Mouse (Mus musculus) kidney, adult 2 months (tissue): ENCODE measurements around the gene Cabp1. TPM values are rescaled to one million over a fixed set of nuclear protein-coding genes. Genes with fewer than 3 reads are reported as not detected.

Source experiments
- DNase-seq: peaks from one replicate; pipeline ENCODE4 v3.0.0; 2021
- H3K27ac ChIP-seq: fragments of 200-500 bp; 2 replicates; pipeline ENCODE4 v1.5.1; 2012; ENCODE audit warnings: low read depth, low read length, control low read depth, inconsistent platforms; ENCODE audit not compliant: insufficient read depth
- H3K27me3 ChIP-seq: fragments of 200-500 bp; replicated peaks from 2 replicates; pipeline ENCODE4 v1.6.1; 2012; ENCODE audit warnings: mild to moderate bottlenecking, moderate library complexity, low read length, inconsistent platforms; ENCODE audit not compliant: control insufficient read depth, insufficient read depth
- H3K36me3 ChIP-seq: fragments of 200-500 bp; 2 replicates; pipeline ENCODE4 v1.6.1; 2012; ENCODE audit warnings: mild to moderate bottlenecking, moderate library complexity, low read length, inconsistent platforms; ENCODE audit not compliant: control insufficient read depth, insufficient read depth
- H3K4me1 ChIP-seq: fragments of 200-500 bp; 2 replicates; pipeline ENCODE4 v1.6.1; 2011; ENCODE audit warnings: low read length; ENCODE audit not compliant: control insufficient read depth, insufficient read depth
- H3K4me3 ChIP-seq: fragments of 200-500 bp; 2 replicates; pipeline ENCODE4 v1.5.1; 2011; ENCODE audit warnings: mild to moderate bottlenecking, low read depth, low read length, control low read depth; ENCODE audit not compliant: insufficient read depth
- CTCF ChIP-seq: fragments of 200-500 bp; conservative IDR thresholded peaks from 2 replicates; pipeline ENCODE4 v1.5.1; 2011; ENCODE audit warnings: low read depth, mild to moderate bottlenecking, control low read depth, low read length, moderate library complexity, mixed read lengths; ENCODE audit not compliant: insufficient read depth, insufficient read length
- POLR2A ChIP-seq: fragments of 200-500 bp; IDR thresholded peaks from one replicate; pipeline ENCODE4 v1.6.1; 2011; ENCODE audit warnings: low read depth, low read length, control low read depth
- WGBS: fragments of 180-500 bp; shearing (Covaris S2); methylation state at CpG from one replicate; pipeline ENCODE4 v1.1.7; 2018; 5-methylcytosine and 5-hydroxymethylcytosine counted together
- polyA plus RNA-seq: library from polyadenylated mRNA; depleted of rRNA; stranded (reverse); fragments of >200 nt; gene quantifications from 2 replicates; pipeline ENCODE4 v1.2.3, GENCODE M21; 2012

The Cabp1 gene
- polyA plus RNA-seq, 1 experiment: 1.7 TPM

- H3K27me3 ChIP-seq: no peaks in the 10 kb centered on the region; the same call in 1 of the 2 replicates
- 31% methylated on average over 13 of the region's 13 CpGs for WGBS
- no peaks in the 10 kb centered on the region for H3K4me1 ChIP-seq
- no peak overlapping the region for H3K27ac ChIP-seq
- DNase-seq: no peak
- H3K36me3 ChIP-seq: no peaks in the 10 kb centered on the region
- no peak for TF ChIP-seq POLR2A
- TF ChIP-seq CTCF: no peak
- H3K4me3 ChIP-seq: no peak overlapping the region
These were observed 26.9 kb upstream of the Cabp1 start for GRCm38 (mm10) chr5:115220931-115221640.

GRCm38 (mm10) chr5:115217998-115218397 is 23.8 kb upstream of the Cabp1 start:
- 66% methylated on average over 12 of the region's 12 CpGs for WGBS
- Histone ChIP-seq H3K27ac (no peak overlapping the region), H3K27me3 (peaks cover 3% of the 10 kb centered on the region; the same call in 1 of the 2 replicates), H3K4me1 (no peaks in the 10 kb centered on the region), H3K4me3 (no peak overlapping the region), H3K36me3 (no peaks in the 10 kb centered on the region)
- TF ChIP-seq POLR2A (no peak), CTCF (no peak)
- DNase-seq: no peak

DNA sequence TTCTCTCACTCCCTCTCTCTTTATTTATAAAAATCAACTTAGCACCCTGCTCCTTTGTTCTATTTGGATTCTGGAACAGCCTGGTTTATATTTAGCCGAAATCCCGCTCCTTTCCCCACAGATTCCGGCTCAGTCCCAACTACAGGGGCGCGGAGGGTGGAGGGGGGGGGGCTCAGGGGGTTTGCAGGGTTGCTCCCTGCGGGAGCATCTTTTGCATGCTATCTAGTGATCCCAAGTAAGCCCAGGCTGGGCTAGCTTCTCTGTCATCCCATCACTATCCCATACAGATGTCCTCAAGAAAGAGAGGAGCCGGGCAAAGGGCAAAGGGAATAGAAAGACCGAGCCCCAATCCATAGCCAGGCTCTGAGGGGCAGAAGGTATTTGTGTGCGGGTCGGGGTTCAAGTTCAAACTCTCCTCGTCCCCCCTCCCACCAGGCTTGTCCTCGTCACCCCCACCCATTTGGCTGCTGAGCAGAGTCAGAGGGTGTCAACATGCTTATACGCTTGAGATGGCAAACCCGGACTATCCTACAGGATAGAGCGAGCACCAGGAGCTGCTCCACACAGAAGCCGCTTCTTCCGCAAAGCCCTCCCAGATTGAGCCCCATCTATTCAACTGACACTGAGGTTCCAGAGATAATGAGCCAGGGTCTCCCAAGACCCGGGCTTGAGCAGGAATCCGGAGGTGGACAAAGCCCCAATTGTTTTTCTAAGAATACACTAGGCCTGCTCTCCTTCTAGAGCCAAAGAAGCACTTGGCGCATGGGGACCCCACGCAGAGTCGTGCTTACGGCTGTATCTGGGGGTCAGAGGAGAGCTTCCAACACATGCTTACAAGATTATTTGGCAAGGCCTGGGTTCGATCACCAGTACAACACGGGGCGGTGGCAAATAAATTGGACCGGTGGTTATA is 21.3 kb upstream of the Cabp1 start:
- WGBS: 46% methylated on average over 27 of the region's 27 CpGs
- H3K4me1 ChIP-seq: no peaks in the 10 kb centered on the region
- H3K4me3 ChIP-seq: no peak overlapping the region
- H3K36me3 ChIP-seq: no peaks in the 10 kb centered on the region
- DNase-seq: no peak
- H3K27me3 ChIP-seq: peaks cover 3% of the 10 kb centered on the region; the same call in 1 of the 2 replicates
- TF ChIP-seq CTCF (no peak), POLR2A (no peak)
- no peak overlapping the region for H3K27ac ChIP-seq

- no peak for TF ChIP-seq CTCF
- no peak for TF ChIP-seq POLR2A
- Histone ChIP-seq H3K27me3 (peaks cover 3% of the 10 kb centered on the region; the same call in 1 of the 2 replicates), H3K27ac (no peak overlapping the region), H3K4me1 (no peaks in the 10 kb centered on the region), H3K4me3 (peak overlapping the region; percentile 15; the same call in 1 of the 2 replicates), H3K36me3 (no peaks in the 10 kb centered on the region)
- DNase-seq: no peak
- 3% methylated on average over 17 of the region's 17 CpGs for WGBS
These were observed 20.7 kb upstream of the Cabp1 start for GRCm38 (mm10) chr5:115214864-115215263.

DNA sequence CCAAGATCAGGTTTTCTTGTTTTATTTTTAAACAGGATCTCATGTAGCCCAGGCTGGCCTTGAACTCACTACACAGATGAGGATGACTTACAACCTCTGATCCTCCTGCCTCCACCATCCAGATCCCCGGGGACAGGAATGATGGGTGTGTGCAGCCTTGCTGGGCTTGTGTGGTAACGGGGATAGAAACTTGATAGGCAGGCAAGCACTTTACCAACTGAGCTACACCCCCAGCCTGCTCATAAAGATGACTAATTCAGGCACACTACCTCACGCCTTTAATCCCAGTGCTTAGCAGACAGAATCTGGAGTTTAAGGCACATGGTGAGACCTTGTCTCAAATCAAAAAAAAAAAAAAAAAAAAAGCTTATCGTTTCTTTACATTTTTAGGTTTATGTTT is 18.7 kb upstream of the Cabp1 start:
- no peak for DNase-seq
- no peaks in the 10 kb centered on the region for H3K4me1 ChIP-seq
- no peak overlapping the region for H3K4me3 ChIP-seq
- H3K36me3 ChIP-seq: no peaks in the 10 kb centered on the region
- 67% methylated on average over 4 of the region's 4 CpGs for WGBS
- TF ChIP-seq CTCF: no peak
- no peak for TF ChIP-seq POLR2A
- H3K27ac ChIP-seq: no peak overlapping the region
- H3K27me3 ChIP-seq: peaks cover 3% of the 10 kb centered on the region; the same call in 1 of the 2 replicates

GRCm38 (mm10) chr5:115212451-115212850 is 18.3 kb upstream of the Cabp1 start:
- WGBS: 87% methylated on average over 9 of the region's 9 CpGs

DNA sequence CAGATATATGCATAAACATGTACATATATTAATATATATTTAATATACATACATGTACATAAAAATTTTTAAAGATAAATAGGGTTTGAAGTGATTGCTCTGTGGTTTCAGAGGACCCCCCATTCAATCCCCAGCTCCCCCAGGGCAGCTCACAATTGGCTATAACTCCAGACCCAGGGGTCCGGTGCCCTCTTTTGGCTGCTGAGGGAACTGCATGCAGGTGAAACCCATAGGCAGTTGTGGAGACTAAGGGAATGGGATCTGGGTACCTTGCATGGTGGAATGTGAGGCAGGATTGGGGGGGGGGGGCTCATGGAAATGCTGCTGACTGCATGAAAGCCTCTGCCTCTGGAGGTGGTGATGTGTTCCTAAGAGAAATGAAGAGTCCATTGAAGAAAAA is 16.2 kb upstream of the Cabp1 start:
- Histone ChIP-seq H3K4me1 (no peaks in the 10 kb centered on the region), H3K27me3 (peaks cover 1% of the 10 kb centered on the region; the same call in 1 of the 2 replicates), H3K36me3 (no peaks in the 10 kb centered on the region), H3K4me3 (no peak overlapping the region), H3K27ac (no peak overlapping the region)
- DNase-seq: peak; percentile 33
- TF ChIP-seq CTCF (peak; percentile 61), POLR2A (no peak)
- WGBS: 16% methylated on average over 1 of the region's 1 CpGs

More at GRCm38 (mm10) chr5:115212451-115212850, 18.3 kb upstream of the Cabp1 start:
- Histone ChIP-seq H3K27me3 (peaks cover 3% of the 10 kb centered on the region; the same call in 1 of the 2 replicates), H3K36me3 (no peaks in the 10 kb centered on the region), H3K4me1 (no peaks in the 10 kb centered on the region), H3K27ac (no peak overlapping the region), H3K4me3 (no peak overlapping the region)
- TF ChIP-seq POLR2A (no peak), CTCF (no peak)
- no peak for DNase-seq
